Mouse (Mus musculus) liver, adult (tissue): ENCODE results near the gene Pacsin1.

Source experiments
- GATA4 ChIP-seq: IDR thresholded peaks from 2 replicates; pipeline ENCODE4 v1.6.1; 2014; ENCODE audit warnings: mild to moderate bottlenecking, low read length; ENCODE audit not compliant: insufficient replicate concordance

Gene Pacsin1

GRCm38 (mm10) chr17:27655089-27656010 lies at the start of gene Pacsin1:
TSS of gene Pacsin1 (plus strand) at chr17:27655509.
- TF ChIP-seq GATA4 = no peak

- TF ChIP-seq GATA4 = no peak
Observed at GRCm38 (mm10) chr17:27609576-27609975, 45.7 kb upstream of the Pacsin1 start.

GRCm38 (mm10) chr17:27610679-27611518 lies 44.4 kb upstream of the Pacsin1 start:
- TF ChIP-seq GATA4 = no peak

GRCm38 (mm10) chr17:27611519-27611884 lies 43.8 kb upstream of the Pacsin1 start:
- no peak for TF ChIP-seq GATA4

- no peak for TF ChIP-seq GATA4
Observed at GRCm38 (mm10) chr17:27611994-27612393, 43.3 kb upstream of the Pacsin1 start.

- no peak for TF ChIP-seq GATA4
Observed at GRCm38 (mm10) chr17:27613016-27613415, 42.3 kb upstream of the Pacsin1 start.

GRCm38 (mm10) chr17:27615388-27615787 lies 39.9 kb upstream of the Pacsin1 start:
- TF ChIP-seq GATA4 = no peak

GRCm38 (mm10) chr17:27621161-27621560 lies 34.1 kb upstream of the Pacsin1 start:
- TF ChIP-seq GATA4 = no peak

GRCm38 (mm10) chr17:27621705-27622531 lies 33.4 kb upstream of the Pacsin1 start:
- TF ChIP-seq GATA4 = no peak

GRCm38 (mm10) chr17:27622611-27623359 lies 32.5 kb upstream of the Pacsin1 start:
- no peak for TF ChIP-seq GATA4

- TF ChIP-seq GATA4 = no peak; the same call in 1 of the 2 replicates
Observed at GRCm38 (mm10) chr17:27623360-27624326, 31.7 kb upstream of the Pacsin1 start, which contains the start of gene Nudt3. TSS of gene Nudt3 (minus strand) at chr17:27623495.

GRCm38 (mm10) chr17:27625455-27626251 lies 29.7 kb upstream of the Pacsin1 start:
- no peak for TF ChIP-seq GATA4
